Mouse (Mus musculus) frontal cortex, postnatal 14 days (tissue): ENCODE measurements around the gene Nlgn1.

Source experiments
- DNase-seq, 2 experiments: peaks; one replicate each; pipeline ENCODE4 v3.0.0; 2022; ENCODE audit warnings: low spot score in 2 of 2

Nlgn1 gene

GRCm38 (mm10) chr3:25813368-25813767 is 518.9 kb downstream of the Nlgn1 start:
- no peak for DNase-seq

- peak; percentile 17 to 28 for DNase-seq
Measured at GRCm38 (mm10) chr3:25807559-25807958, 524.7 kb downstream of the Nlgn1 start.

GRCm38 (mm10) chr3:25781651-25782050 is 550.6 kb downstream of the Nlgn1 start:
- no peak for DNase-seq

- DNase-seq, result no peak
Measured at GRCm38 (mm10) chr3:25775437-25775836, 556.8 kb downstream of the Nlgn1 start.

- DNase-seq, result no peak
Measured at GRCm38 (mm10) chr3:25773908-25774307, 558.4 kb downstream of the Nlgn1 start.

- no peak for DNase-seq
Measured at GRCm38 (mm10) chr3:25773467-25773866, 558.8 kb downstream of the Nlgn1 start.

GRCm38 (mm10) chr3:25763689-25764088 is 568.6 kb downstream of the Nlgn1 start:
- DNase-seq, result no peak

- DNase-seq, result no peak
Measured at GRCm38 (mm10) chr3:25757813-25758212, 574.4 kb downstream of the Nlgn1 start.

- no peak for DNase-seq
Measured at GRCm38 (mm10) chr3:25724111-25724510, 608.1 kb downstream of the Nlgn1 start.

GRCm38 (mm10) chr3:25721464-25721863 is 610.8 kb downstream of the Nlgn1 start:
- no peak for DNase-seq

- no peak for DNase-seq
Measured at GRCm38 (mm10) chr3:25707380-25707779, 624.9 kb downstream of the Nlgn1 start.

GRCm38 (mm10) chr3:25697231-25697630 is 635.0 kb downstream of the Nlgn1 start:
- DNase-seq, result no peak

- no peak for DNase-seq
Measured at GRCm38 (mm10) chr3:25688789-25689464, 643.3 kb downstream of the Nlgn1 start.

GRCm38 (mm10) chr3:25683696-25684095 is 648.6 kb downstream of the Nlgn1 start:
- no peak for DNase-seq

- no peak for DNase-seq
Measured at GRCm38 (mm10) chr3:25679373-25679772, 652.9 kb downstream of the Nlgn1 start.

- no peak for DNase-seq
Measured at GRCm38 (mm10) chr3:25675888-25676287, 656.4 kb downstream of the Nlgn1 start.

GRCm38 (mm10) chr3:25675069-25675468 is 657.2 kb downstream of the Nlgn1 start:
- no peak for DNase-seq

GRCm38 (mm10) chr3:25673408-25673807 is 658.9 kb downstream of the Nlgn1 start:
- no peak for DNase-seq

GRCm38 (mm10) chr3:25672779-25673178 is 659.5 kb downstream of the Nlgn1 start:
- no peak for DNase-seq

GRCm38 (mm10) chr3:25663464-25663863 is 668.8 kb downstream of the Nlgn1 start:
- DNase-seq, result no peak

- DNase-seq, result no peak
Measured at GRCm38 (mm10) chr3:25660285-25660684, 672.0 kb downstream of the Nlgn1 start.

GRCm38 (mm10) chr3:25658006-25658405 is 674.3 kb downstream of the Nlgn1 start:
- DNase-seq, result no peak

GRCm38 (mm10) chr3:25657074-25657473 is 675.2 kb downstream of the Nlgn1 start:
- DNase-seq, result no peak

GRCm38 (mm10) chr3:25653010-25653409 is 679.2 kb downstream of the Nlgn1 start:
- no peak for DNase-seq
